Mouse (Mus musculus) gastrocnemius, postnatal 4 days (tissue): Measurements from ENCODE around the gene Gm9507. TPM values are rescaled to one million over a fixed set of nuclear protein-coding genes. Genes with fewer than 3 reads are reported as not detected.
"Not testable (repeated sequence)": the region's sequence is repeated elsewhere in the genome, so short reads cannot be mapped to it uniquely, and the experiment has no call there.

ENCODE experiments used
- DNase-seq, 2 experiments: peaks; one replicate each; pipeline ENCODE4 v3.0.0; 2021 to 2022; ENCODE audit warnings: low spot score in 2 of 2, mixed read lengths in 2 of 2
- total RNA-seq, 2 experiments: library from RNA; stranded (reverse); gene quantifications; 2 replicates each; pipeline ENCODE4 v1.2.3; 2021

The Gm9507 gene
- total RNA-seq, 2 experiments from 2014 or later: not detected

DNA sequence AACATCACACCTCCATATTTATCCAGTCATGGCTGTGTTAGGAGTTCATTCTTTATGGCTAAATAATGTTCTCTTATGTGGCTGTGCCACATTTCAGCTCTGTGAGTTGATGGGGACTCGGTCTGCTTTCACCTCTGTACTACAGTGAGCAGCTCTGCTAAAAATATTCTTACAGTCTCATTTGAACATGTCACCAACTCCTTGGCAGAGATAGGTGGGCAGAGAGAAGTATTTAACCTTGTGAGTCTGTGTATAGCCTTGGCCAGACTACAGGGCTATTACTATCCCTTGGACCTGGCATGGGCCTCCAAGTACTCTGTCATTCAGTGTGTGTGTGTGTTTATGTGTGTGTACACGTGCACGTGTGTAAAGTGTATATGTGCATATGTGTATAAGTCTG, 39.5 kb downstream of the Gm9507 start:
- not testable (repeated sequence) for DNase-seq

DNA sequence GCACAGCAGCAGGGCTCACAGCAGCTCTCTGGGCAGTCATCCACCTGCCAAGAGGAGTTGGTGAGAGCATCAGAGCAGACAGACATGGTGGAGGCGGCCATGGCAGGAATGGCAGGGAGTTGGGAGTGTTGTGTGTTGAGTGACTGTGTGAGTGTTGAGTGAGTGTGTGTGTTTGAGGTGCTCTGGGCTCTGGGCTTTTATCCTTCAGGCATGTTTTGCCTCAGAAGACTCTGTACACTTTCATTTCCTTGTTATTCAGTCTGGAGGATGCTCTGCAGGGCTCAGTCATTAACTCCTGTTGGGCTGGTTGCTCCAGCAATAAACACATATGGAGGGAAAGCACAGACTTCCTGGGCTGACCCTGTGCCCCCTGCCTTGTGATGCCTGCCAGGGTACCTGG, 40.4 kb downstream of the Gm9507 start, which contains the start of gene Gm3238:
Gene Gm3238 (minus strand): TSS at position 101 of the 400 bp plus-strand sequence.
- DNase-seq: not testable (repeated sequence)

DNA sequence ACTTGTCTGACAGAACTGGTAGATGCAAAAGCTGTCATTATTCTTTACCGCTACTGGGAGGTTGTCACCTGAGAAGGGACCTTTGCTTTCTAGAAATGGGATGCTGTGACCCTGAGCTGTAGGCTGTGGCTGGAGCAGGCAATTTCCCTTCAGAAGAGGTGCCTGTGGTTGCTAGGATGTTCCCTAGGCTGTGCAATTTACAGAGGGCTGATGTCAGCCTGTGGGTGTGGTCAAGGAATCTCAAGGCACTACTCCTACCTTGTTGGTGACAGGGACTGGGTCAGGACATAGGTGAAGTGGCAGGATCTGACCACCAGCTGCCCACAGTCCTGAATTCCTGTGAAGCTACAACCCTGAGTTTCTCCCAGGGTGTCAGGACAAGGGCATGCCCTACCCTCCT, 41.9 kb downstream of the Gm9507 start:
- DNase-seq: no peak

Other genes with a start within 250 kb of the Gm9507 start
- 100 to 1,000 TPM in 1 of 2 experiments, 10 to 100 TPM in 1; 95.8 to 103 TPM for gene Pttg1ip, start 230.1 kb downstream of the Gm9507 start, total RNA-seq
- 10 to 100 TPM; 92.1 to 96.0 TPM for gene Sumo3, start 205.7 kb downstream of the Gm9507 start, total RNA-seq
- gene Gm49325, start 205.6 kb downstream of the Gm9507 start, total RNA-seq: 10 to 100 TPM; 13.8 to 14.9 TPM
- 10 to 100 TPM; 89.7 to 93.0 TPM for gene Ube2g2, start 189.6 kb downstream of the Gm9507 start, total RNA-seq
- gene Tspear, start 125.3 kb downstream of the Gm9507 start, total RNA-seq: not detected
- not detected for gene Gm19402, start 121.1 kb downstream of the Gm9507 start, total RNA-seq
- not detected for gene Gm9508, start 114.6 kb downstream of the Gm9507 start, total RNA-seq
- gene Gm10272, start 105.2 kb downstream of the Gm9507 start, total RNA-seq: not detected
- gene Gm10024, start 100.4 kb downstream of the Gm9507 start, total RNA-seq: not detected
- gene Gm10142, start 96.0 kb downstream of the Gm9507 start, total RNA-seq: not detected
- gene Krtap12-1, start 91.2 kb downstream of the Gm9507 start, total RNA-seq: not detected
- not detected for gene Gm10100, start 85.4 kb downstream of the Gm9507 start, total RNA-seq
- not detected for gene Gm18596, start 69.2 kb downstream of the Gm9507 start, total RNA-seq
- gene Gm9736, start 60.5 kb downstream of the Gm9507 start, total RNA-seq: not detected
- gene Gm3233, start 52.2 kb downstream of the Gm9507 start, total RNA-seq: not detected
- not detected for gene Gm3238, start 40.5 kb downstream of the Gm9507 start, total RNA-seq
- not detected for gene Gm7138, start 34.9 kb downstream of the Gm9507 start, total RNA-seq
- gene Gm3250, start 29.3 kb downstream of the Gm9507 start, total RNA-seq: not detected
- gene Gm7137, start 23.6 kb downstream of the Gm9507 start, total RNA-seq: not detected
- not detected for gene Gm9639, start 16.8 kb downstream of the Gm9507 start, total RNA-seq
- not detected for gene Gm19668, start 12.7 kb downstream of the Gm9507 start, total RNA-seq
- not detected for gene Gm2696, start 2.8 kb upstream of the Gm9507 start, total RNA-seq
- not detected for gene Krtap10-4, start 15.3 kb upstream of the Gm9507 start, total RNA-seq
- not detected for gene Krtap10-10, start 24.1 kb upstream of the Gm9507 start, total RNA-seq
- gene Gm36176, start 35.0 kb upstream of the Gm9507 start, total RNA-seq: not detected
- gene Gm10318, start 41.0 kb upstream of the Gm9507 start, total RNA-seq: not detected
- not detected for gene Gm3285, start 50.1 kb upstream of the Gm9507 start, total RNA-seq
- gene Lrrc3, start 90.7 kb upstream of the Gm9507 start, total RNA-seq: 1 to 10 TPM; 1.2 to 1.4 TPM
- gene Trpm2, start 158.7 kb upstream of the Gm9507 start, total RNA-seq: under 1 TPM; 0.32 to 0.88 TPM
- 10 to 100 TPM; 10.5 to 12.3 TPM for gene 1810043G02Rik, start 166.7 kb upstream of the Gm9507 start, total RNA-seq
- 10 to 100 TPM; 17.0 to 21.0 TPM for gene Pfkl, start 198.2 kb upstream of the Gm9507 start, total RNA-seq
- not detected for gene Dnmt3l, start 230.1 kb upstream of the Gm9507 start, total RNA-seq
- not detected for gene Aire, start 231.8 kb upstream of the Gm9507 start, total RNA-seq